Mouse (Mus musculus): ENCODE measurements around the gene Glis2. TPM values are rescaled to one million over a fixed set of nuclear protein-coding genes. Genes with fewer than 3 reads are reported as not detected.
A peak's percentile ranks its signal among the peaks of the same experiment; 100 is the strongest.
"Not testable (repeated sequence)": the region's sequence is repeated elsewhere in the genome, so short reads cannot be mapped to it uniquely, and the experiment has no call there.

Gene Glis2
- polyA plus RNA-seq, 1 experiment = 4.9 TPM

DNA sequence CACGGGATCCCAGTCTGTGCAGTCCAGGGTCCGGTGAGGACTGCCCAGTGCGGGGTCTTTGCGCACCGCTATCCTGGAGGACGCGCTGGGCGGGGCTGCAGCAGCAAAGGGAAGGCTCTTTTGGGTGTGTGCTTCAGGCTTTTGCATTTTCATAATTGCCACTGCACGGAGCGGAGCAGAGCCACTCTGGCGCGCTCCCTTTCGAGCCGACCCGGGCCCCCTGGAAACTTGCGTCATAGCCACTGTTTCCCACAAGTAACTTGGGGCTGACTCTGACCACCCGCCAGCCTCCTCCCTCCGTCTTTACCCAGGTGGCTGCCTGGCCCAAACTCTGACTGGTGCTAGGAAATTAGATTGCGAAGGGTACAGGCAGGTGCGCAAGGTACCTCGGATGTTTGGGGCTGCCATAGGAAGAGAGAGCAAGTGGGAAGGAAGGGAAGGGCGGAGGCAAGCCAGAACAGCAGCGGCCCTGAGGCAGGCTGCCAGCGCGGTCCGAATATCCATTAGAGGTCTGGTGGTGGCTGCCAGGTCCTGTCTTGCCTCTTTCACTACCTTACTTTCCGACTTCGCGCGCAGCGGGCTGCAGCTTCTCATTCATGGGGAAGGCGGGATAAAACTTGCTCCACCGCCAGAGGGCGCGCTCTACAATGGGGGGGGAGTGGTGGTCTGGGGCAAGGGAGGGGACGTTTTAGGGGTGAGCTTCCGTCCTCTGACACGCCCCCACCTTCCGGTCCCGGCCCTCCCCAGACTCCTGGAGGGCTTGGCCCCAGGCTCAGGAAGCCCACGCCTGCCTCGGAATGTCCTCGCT, 34.2 kb upstream of the Glis2 start:
- Histone ChIP-seq H3K4me3 (replicated peaks; ENCODE audit: control insufficient read depth, low read depth, low read length) (peak overlapping the region; percentile 81), H3K4me1 (ENCODE audit: control insufficient read depth, insufficient read depth, low read length) (no peaks in the 10 kb centered on the region; the same call in 1 of the 2 replicates), H3K27ac (ENCODE audit: control insufficient read depth, insufficient read depth, low read depth, low read length, poor library complexity) (peak overlapping the region; percentile 69)
- TF ChIP-seq POLR2A (IDR thresholded peaks at IDR 0.05; ENCODE audit: borderline replicate concordance, control insufficient read depth, low read depth, low read length) = peak; percentile 44; the same call in 1 of the 2 replicates
- TF ChIP-seq CTCF (IDR thresholded peaks at IDR 0.05; ENCODE audit: control insufficient read depth, insufficient read depth, low read length) = peak; percentile 61
- WGBS = under 1% methylated on average over 43 of the region's 43 CpGs

DNA sequence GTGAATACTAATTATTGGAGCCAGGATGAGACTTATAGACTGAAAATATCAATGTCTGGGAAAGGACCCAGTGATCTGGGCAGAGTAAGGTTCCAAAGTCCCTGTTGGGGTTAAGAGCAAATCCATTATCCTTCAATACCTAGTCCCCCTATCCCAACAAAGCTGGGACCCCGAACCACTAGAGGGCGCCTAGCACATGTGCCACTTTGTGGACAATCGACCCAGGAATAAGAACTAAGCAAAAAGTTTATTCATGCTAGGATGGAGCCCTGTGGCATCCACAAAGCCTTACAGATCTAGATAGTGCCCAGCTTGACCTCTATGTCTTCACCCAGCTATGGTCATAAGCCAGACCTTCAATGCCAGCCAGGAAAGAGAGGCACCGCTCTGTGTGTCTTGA, 26.6 kb upstream of the Glis2 start:
- 20% methylated on average over 4 of the region's 4 CpGs for WGBS
- Histone ChIP-seq H3K27ac (ENCODE audit: control insufficient read depth, insufficient read depth, low read depth, low read length, poor library complexity) (no peak overlapping the region), H3K4me3 (replicated peaks; ENCODE audit: control insufficient read depth, low read depth, low read length) (no peak overlapping the region), H3K4me1 (ENCODE audit: control insufficient read depth, insufficient read depth, low read length) (peaks cover 1% of the 10 kb centered on the region; the same call in 1 of the 2 replicates)
- TF ChIP-seq CTCF (IDR thresholded peaks at IDR 0.05; ENCODE audit: control insufficient read depth, insufficient read depth, low read length) = peak; percentile 87
- TF ChIP-seq POLR2A (IDR thresholded peaks at IDR 0.05; ENCODE audit: borderline replicate concordance, control insufficient read depth, low read depth, low read length) = no peak

DNA sequence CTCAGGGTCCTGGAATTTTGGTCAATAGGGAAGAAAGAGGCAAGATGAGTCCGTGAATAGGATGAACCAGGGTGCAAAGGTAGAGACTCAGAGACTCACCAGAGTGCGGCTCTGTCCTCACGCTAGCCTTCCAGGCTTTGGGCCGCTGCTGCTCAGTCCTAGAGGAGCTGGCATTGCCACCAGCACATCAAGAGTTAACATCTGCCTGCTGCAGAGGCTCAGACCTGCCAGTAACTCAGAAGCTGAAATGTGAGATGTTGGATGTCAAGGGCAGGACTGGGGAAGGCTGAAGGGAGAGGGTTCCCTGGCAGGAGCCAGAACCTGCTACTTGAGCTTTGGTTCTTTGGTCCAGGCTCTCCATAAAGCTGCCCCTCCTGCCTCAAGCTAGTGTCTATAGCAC, 23.8 kb upstream of the Glis2 start:
- H3K4me1 ChIP-seq (ENCODE audit: control insufficient read depth, insufficient read depth, low read length) = peaks cover 1% of the 10 kb centered on the region; the same call in 1 of the 2 replicates
- TF ChIP-seq CTCF (IDR thresholded peaks at IDR 0.05; ENCODE audit: control insufficient read depth, insufficient read depth, low read length) (no peak), POLR2A (IDR thresholded peaks at IDR 0.05; ENCODE audit: borderline replicate concordance, control insufficient read depth, low read depth, low read length) (no peak)
- no peak overlapping the region for H3K27ac ChIP-seq (ENCODE audit: control insufficient read depth, insufficient read depth, low read depth, low read length, poor library complexity)
- 91% methylated on average over 4 of the region's 4 CpGs for WGBS
- H3K4me3 ChIP-seq (replicated peaks; ENCODE audit: control insufficient read depth, low read depth, low read length) = no peak overlapping the region

DNA sequence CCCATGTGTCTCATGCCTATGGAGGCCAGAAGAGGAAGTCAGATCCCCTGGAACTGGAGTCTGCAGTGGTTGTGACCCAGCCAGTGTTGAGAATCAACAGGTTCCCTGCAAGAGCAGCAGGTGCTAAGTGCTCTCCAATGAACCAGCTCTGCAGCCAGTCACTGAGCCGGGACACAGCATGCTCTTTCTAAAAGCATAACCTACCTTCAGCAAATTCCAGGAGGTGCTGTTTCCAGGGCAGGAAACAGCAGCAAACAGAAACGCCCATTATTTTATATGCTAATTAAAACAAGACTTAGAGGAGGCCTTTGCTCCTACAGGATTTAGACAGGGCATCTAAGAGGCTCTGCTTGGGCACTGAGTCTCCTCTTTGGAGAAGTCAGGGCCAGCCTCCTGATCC, 18.5 kb upstream of the Glis2 start:
- TF ChIP-seq CTCF (IDR thresholded peaks at IDR 0.05; ENCODE audit: control insufficient read depth, insufficient read depth, low read length) (no peak), POLR2A (IDR thresholded peaks at IDR 0.05; ENCODE audit: borderline replicate concordance, control insufficient read depth, low read depth, low read length) (no peak)
- 70% methylated on average over 2 of the region's 2 CpGs for WGBS
- H3K27ac ChIP-seq (ENCODE audit: control insufficient read depth, insufficient read depth, low read depth, low read length, poor library complexity) = no peak overlapping the region
- H3K4me3 ChIP-seq (replicated peaks; ENCODE audit: control insufficient read depth, low read depth, low read length) = no peak overlapping the region
- H3K4me1 ChIP-seq (ENCODE audit: control insufficient read depth, insufficient read depth, low read length) = no peaks in the 10 kb centered on the region; the same call in 1 of the 2 replicates

DNA sequence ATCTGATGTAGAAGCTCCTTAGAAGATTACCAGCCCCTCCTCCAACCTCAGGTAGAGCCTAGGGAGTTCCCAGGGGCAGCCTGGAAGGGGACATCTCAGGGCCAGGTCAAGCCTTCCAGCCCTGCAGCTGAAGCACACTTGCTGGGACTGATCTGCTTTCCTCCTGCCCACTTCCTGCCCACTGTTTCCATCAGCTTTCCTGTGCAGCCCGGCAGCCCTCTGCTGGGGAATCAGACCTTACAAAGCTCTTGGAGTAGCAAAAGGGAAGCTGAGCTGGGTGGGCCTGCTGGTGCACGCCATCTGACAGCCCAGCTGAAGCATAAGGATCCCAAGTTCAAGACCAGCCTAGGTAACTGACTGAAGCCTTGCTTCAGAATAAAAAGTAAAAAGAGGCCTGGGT, 17.6 kb upstream of the Glis2 start:
- WGBS = 6% methylated on average over 2 of the region's 2 CpGs
- no peak overlapping the region for H3K27ac ChIP-seq (ENCODE audit: control insufficient read depth, insufficient read depth, low read depth, low read length, poor library complexity)
- no peaks in the 10 kb centered on the region; the same call in 1 of the 2 replicates for H3K4me1 ChIP-seq (ENCODE audit: control insufficient read depth, insufficient read depth, low read length)

DNA sequence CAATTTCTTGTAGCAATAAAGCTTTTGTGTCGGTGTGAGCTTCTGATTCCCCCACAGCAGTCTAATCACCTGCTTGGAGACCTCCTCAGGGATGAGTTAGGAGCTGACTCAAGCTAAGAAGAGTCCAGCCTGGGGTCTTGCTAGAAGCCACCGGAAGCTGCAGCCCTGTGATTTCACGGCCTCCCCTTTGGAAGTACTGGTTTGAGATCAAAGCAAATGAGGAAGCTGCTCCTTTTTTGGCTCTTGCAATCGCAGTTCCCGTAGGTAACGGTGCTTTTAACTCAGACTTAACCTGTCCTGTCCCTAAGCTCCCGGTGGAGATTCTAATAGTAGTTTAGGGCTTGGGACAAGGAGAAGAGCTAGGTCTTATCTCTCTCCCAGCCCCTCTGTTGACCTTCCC, 15.9 kb upstream of the Glis2 start:
- H3K4me3 ChIP-seq (replicated peaks; ENCODE audit: control insufficient read depth, low read depth, low read length) = no peak overlapping the region
- no peak overlapping the region for H3K27ac ChIP-seq (ENCODE audit: control insufficient read depth, insufficient read depth, low read depth, low read length, poor library complexity)
- TF ChIP-seq CTCF (IDR thresholded peaks at IDR 0.05; ENCODE audit: control insufficient read depth, insufficient read depth, low read length) (no peak), POLR2A (IDR thresholded peaks at IDR 0.05; ENCODE audit: borderline replicate concordance, control insufficient read depth, low read depth, low read length) (no peak)
- H3K4me1 ChIP-seq (ENCODE audit: control insufficient read depth, insufficient read depth, low read length) = no peaks in the 10 kb centered on the region; the same call in 1 of the 2 replicates
- WGBS = 15% methylated on average over 7 of the region's 7 CpGs

More for the DNA sequence above, 17.6 kb upstream of the Glis2 start:
- H3K4me3 ChIP-seq (replicated peaks; ENCODE audit: control insufficient read depth, low read depth, low read length) = no peak overlapping the region
- TF ChIP-seq POLR2A (IDR thresholded peaks at IDR 0.05; ENCODE audit: borderline replicate concordance, control insufficient read depth, low read depth, low read length) (no peak), CTCF (IDR thresholded peaks at IDR 0.05; ENCODE audit: control insufficient read depth, insufficient read depth, low read length) (no peak)

DNA sequence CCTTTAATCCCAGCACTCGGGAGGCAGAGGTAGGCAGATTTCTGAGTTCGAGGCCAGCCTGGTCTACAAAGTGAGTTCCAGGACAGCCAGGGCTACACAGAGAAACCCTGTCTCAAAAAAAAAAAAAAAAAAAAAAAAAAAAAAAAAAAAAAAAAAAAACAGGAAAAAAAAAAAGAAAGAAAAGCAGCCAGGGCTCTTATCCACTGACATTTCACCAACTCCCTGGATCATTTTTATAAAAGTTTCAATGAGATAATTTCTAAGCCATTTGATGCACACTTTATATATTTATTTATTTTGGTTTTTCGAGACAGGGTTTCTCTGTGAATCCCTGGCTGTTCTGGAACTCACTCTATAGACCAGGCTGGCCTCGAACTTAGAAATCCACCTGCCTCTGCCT, 13.3 kb upstream of the Glis2 start:
- not testable (repeated sequence) for H3K4me1 ChIP-seq (ENCODE audit: control insufficient read depth, insufficient read depth, low read length); H3K27ac ChIP-seq (ENCODE audit: control insufficient read depth, insufficient read depth, low read depth, low read length, poor library complexity); H3K4me3 ChIP-seq (replicated peaks; ENCODE audit: control insufficient read depth, low read depth, low read length)
- WGBS = 82% methylated on average over 4 of the region's 4 CpGs

DNA sequence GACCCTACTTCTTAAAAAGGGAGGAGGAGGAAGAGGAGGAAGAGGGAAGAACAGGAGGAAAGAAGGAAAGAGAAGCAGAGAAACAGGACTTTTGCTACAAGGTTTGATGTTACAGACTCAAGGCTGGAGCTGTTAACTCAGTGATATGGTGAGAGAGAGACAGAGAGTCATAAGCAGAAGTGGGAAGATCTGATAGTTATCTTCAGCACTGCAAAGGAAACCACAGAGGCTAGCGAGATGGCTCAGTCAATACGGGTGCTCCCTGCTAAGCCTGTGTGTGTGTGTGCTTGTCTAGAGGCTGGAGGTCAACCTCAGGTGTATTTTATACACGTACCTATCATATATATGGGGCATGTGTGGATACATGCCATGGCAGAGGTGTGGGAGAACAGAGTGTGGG, 10.7 kb upstream of the Glis2 start:
- no peak overlapping the region for H3K4me3 ChIP-seq (replicated peaks; ENCODE audit: control insufficient read depth, low read depth, low read length)
- H3K4me1 ChIP-seq (ENCODE audit: control insufficient read depth, insufficient read depth, low read length) = peaks cover 4% of the 10 kb centered on the region
- under 1% methylated on average over 3 of the region's 3 CpGs for WGBS
- TF ChIP-seq CTCF (IDR thresholded peaks at IDR 0.05; ENCODE audit: control insufficient read depth, insufficient read depth, low read length) (no peak), POLR2A (IDR thresholded peaks at IDR 0.05; ENCODE audit: borderline replicate concordance, control insufficient read depth, low read depth, low read length) (no peak)
- H3K27ac ChIP-seq (ENCODE audit: control insufficient read depth, insufficient read depth, low read depth, low read length, poor library complexity) = no peak overlapping the region

All from bone marrow, adult 2 months (tissue).